Mouse (Mus musculus): ENCODE measurements around the gene Samm50. TPM values are rescaled to one million over a fixed set of nuclear protein-coding genes. Genes with fewer than 3 reads are reported as not detected.
"Not testable (repeated sequence)": the region's sequence is repeated elsewhere in the genome, so short reads cannot be mapped to it uniquely, and the experiment has no call there.

Samm50 gene
- 110 and 112 TPM in 2 replicates for polyA plus RNA-seq (2016; fragmentation: Nextera tagmentation; extraction: Ambion mirVana)

DNA sequence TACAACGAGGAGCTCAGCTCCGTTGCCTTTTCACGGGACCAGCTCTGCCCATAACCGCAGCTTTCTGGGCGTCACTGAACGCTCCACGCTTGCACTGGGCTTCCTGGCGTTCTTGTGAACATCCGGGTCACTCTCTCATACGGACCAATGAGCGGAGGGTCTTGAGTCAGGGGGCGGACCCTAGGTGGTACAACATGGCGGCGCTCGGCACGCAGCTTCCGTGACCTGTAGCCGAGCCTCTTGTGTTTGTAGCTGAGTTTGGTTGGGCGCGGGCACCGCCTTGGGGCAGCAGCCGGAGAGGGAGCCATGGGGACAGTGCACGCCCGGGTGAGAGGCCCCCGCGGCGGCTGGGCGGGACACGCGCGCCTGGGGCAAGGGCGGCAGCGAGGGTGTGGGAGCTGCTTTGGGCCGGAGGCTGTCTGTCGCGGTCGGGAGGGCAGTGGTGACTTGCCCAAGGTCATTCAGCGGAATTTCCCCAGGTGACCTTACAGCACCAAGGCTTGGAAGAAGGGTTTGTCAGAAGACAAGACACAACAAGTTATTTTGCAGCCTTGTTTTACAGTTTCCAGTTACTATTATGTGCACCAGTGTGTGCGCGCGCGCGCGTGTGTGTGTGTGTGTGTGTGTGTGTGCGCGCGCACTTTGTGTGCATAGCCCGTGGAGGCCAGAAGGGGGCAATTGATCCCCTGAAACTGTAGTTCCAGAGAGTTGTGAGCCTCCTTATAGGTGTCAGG is at the start of gene Samm50:
Gene Samm50 (plus strand): TSS at position 184 of the 734 bp plus-strand sequence.
- Histone ChIP-seq H3K4me3 (peak within 1 kb of the TSS; percentile 84), H3K27me3 (replicated peaks) (no peaks in the 10 kb centered on the region), H3K4me2 (peak within 1 kb of the TSS; percentile 82), H3K4me1 (peaks cover 39% of the 10 kb centered on the region), H3K9me3 (replicated peaks) (no peaks in the 10 kb centered on the region), H3K9ac (peak within 1 kb of the TSS; percentile 83), H3K36me3 (peaks cover 29% of the 10 kb centered on the region), H3K27ac (peak within 1 kb of the TSS; percentile 95)
- WGBS (ENCODE audit: insufficient replicate concordance), result 4% methylated on average over 48 of the region's 48 CpGs
- ATAC-seq, result peak; percentile 97

DNA sequence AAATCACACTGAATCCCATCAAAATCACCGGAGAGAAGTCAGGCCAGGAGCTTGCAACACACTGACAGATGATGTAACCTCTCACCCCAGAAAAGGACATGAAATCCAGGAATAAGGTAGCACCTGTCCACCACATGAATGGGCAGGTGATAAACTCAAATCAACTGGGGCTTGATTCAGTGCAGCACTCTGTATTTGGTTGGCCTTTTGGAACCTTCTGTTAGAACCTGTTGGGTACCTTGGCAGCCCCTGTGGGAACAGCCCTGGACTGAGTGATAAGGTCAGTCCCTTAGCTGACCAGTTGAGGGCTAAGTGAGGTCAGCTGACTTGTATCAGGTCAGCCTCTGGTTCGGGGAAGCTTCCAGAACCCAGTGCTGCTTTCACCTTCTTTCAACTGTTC is 35.9 kb upstream of the Samm50 start:
- Histone ChIP-seq H3K27me3 (replicated peaks) (no peaks in the 10 kb centered on the region), H3K27ac (no peak overlapping the region), H3K4me1 (no peaks in the 10 kb centered on the region), H3K36me3 (no peaks in the 10 kb centered on the region), H3K4me3 (no peak overlapping the region), H3K9me3 (replicated peaks) (no peaks in the 10 kb centered on the region), H3K9ac (no peak overlapping the region), H3K4me2 (no peak overlapping the region)
- WGBS (ENCODE audit: insufficient replicate concordance), result 57% methylated on average over 2 of the region's 2 CpGs
- ATAC-seq, result no peak

DNA sequence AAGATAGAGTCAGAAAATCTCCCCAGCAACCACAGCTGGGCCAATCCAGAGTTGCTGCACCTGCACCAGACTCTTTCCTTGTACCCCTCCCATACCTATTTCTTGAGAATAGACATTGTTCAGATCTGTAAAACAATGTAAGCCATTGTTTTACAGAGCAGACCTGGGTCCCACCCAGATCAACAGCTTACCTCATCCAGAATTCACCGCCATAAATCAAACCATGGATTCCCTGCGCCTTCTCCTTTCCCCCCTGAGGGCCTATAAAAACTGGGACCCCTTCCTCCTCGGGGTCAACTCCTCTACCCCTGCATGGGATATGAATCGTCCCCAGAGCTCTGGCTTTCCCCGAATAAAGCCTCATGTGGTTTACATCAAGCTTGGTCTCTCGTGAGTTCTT is 34.5 kb upstream of the Samm50 start:
- H3K27ac ChIP-seq; H3K27me3 ChIP-seq (replicated peaks); H3K36me3 ChIP-seq; H3K4me1 ChIP-seq; H3K9me3 ChIP-seq (replicated peaks); H3K9ac ChIP-seq; H3K4me3 ChIP-seq; ATAC-seq; H3K4me2 ChIP-seq: not testable (repeated sequence)
- 72% methylated on average over 6 of the region's 6 CpGs for WGBS (ENCODE audit: insufficient replicate concordance)

DNA sequence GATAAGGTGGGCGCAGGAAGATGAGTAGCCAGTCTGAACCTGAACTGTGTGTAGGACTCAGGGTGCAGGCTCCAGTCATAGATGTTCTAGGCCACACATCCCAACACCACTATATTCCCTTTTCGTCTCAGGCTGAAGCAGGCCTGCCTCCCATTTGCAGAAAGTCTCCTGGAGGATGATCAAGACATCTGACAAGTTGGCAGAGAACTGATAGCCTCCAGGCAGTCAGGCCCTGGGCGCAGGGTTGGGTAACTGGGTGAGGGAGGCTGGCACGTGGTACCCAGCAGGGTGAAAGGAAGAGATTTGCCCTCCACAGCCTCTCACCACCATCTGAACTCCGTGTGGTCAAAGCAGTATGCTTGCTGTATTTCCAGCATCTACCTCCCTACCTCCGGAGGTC is 30.2 kb upstream of the Samm50 start:
- H3K4me3 ChIP-seq, result no peak overlapping the region
- no peak overlapping the region for H3K27ac ChIP-seq
- H3K4me1 ChIP-seq, result no peaks in the 10 kb centered on the region
- H3K27me3 ChIP-seq (replicated peaks), result peaks cover 2% of the 10 kb centered on the region; the same call in 1 of the 2 replicates
- no peak overlapping the region for H3K9ac ChIP-seq
- H3K9me3 ChIP-seq (replicated peaks), result no peaks in the 10 kb centered on the region
- no peak for ATAC-seq
- no peak overlapping the region for H3K4me2 ChIP-seq
- 60% methylated on average over 6 of the region's 6 CpGs for WGBS (ENCODE audit: insufficient replicate concordance)
- no peaks in the 10 kb centered on the region for H3K36me3 ChIP-seq

DNA sequence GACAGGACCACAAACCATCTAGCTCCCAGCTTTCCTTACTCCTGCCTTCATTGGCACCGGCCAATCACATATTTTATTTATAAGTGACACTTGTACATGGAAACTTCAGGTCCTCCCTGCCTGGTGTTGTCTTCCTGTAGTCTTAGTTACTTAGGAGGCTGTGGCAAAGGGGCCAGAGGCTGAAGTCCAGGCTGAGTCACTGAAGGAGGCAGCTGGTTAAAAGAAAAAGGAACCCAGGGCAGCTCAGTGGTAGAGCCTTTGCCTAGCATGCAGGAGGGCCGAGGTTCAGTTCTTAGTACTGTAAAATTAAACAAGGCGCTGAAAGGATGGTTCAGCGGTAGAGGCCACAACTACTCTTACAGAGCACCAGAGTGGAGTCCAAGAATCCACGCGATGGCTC is 25.2 kb upstream of the Samm50 start:
- no peak for ATAC-seq
- H3K4me3 ChIP-seq, result no peak overlapping the region
- H3K4me2 ChIP-seq, result no peak overlapping the region; the same call in 1 of the 2 replicates
- 62% methylated on average over 6 of the region's 6 CpGs for WGBS (ENCODE audit: insufficient replicate concordance)
- peaks cover 7% of the 10 kb centered on the region for H3K4me1 ChIP-seq
- no peak overlapping the region for H3K27ac ChIP-seq
- no peaks in the 10 kb centered on the region for H3K9me3 ChIP-seq (replicated peaks)
- no peak overlapping the region for H3K9ac ChIP-seq
- peaks cover 35% of the 10 kb centered on the region for H3K27me3 ChIP-seq (replicated peaks)
- H3K36me3 ChIP-seq, result no peaks in the 10 kb centered on the region

DNA sequence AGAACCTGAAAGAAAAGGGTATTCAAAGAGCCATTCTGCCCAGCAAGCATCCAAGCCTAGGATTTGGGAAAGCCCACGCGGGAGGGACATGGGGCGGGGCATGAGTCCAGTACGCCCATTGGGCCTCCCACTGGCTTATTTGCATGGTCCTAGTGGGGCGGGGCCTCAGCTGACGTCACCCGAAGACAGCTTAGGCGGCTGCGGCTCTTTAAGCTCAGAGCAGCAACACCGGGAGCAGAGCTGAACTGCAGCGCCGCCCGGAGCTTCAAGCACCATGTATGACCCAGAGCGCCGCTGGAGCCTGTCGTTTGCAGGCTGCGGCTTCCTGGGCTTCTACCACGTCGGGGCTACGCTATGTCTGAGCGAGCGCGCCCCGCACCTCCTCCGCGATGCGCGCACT is 24.4 kb upstream of the Samm50 start, which contains the start of gene Pnpla3:
Gene Pnpla3 (plus strand): TSS at position 238 of the 400 bp plus-strand sequence.
- Histone ChIP-seq H3K9me3 (replicated peaks) (no peaks in the 10 kb centered on the region), H3K4me1 (peaks cover 7% of the 10 kb centered on the region), H3K27ac (peak within 1 kb of the TSS; percentile 59), H3K4me2 (peak within 1 kb of the TSS; percentile 85), H3K36me3 (no peaks in the 10 kb centered on the region), H3K27me3 (replicated peaks) (peaks cover 35% of the 10 kb centered on the region), H3K4me3 (peak within 1 kb of the TSS; percentile 57), H3K9ac (peak within 1 kb of the TSS; percentile 58)
- peak; percentile 90 for ATAC-seq
- WGBS (ENCODE audit: insufficient replicate concordance), result under 1% methylated on average over 28 of the region's 28 CpGs

DNA sequence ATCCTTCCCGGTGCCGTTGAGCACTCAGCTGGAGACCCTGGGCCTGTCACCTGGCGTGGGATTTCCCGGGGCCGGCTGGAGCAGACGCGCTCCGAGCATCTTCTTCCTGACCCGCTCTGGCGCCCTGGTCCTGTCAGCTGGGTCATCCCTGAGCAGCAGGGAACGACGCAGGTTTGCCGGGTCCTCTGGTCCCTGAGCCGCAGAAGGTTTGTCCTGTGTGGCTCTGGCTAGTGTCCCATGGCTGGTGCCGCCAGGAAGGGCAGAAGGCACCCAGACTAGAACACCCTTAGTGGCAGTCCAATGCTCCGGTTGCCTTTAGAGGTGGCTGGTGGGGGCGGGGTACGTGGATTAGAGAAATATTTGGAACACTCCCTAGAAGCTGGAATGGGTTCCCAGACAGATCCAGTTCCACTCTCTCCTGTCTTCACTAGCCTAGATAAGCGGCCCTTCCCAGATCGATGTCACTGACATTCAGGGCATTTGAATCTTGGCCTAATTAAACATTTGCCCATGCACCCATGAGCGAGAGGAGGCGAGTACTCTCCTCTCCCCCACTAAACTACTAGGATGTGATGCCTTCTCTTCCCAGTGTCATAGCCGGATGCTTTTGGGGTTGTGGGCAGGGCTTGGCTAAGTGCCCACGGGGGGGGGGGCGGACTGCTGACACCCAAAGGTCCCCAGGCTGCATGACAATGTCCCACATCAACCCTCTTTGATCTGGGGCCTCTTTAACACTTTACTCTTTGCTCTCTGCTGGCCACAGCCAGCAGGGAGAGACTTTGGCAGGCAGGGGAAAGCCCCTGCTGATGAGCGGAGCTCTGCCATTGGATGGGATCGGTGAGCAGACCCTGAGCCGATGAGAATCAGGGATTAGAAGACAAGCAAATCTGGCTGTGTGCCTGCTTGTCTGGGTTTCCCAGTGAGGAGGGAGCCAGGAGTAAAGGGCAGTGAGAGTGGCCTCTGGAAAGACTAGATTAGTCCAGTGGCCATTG is 23.6 kb upstream of the Samm50 start:
- peak overlapping the region; percentile 58 for H3K9ac ChIP-seq
- peak overlapping the region; percentile 57 for H3K4me3 ChIP-seq
- H3K27ac ChIP-seq, result peak overlapping the region; percentile 59
- 4% methylated on average over 28 of the region's 28 CpGs for WGBS (ENCODE audit: insufficient replicate concordance)
- ATAC-seq, result peak; percentile 73
- H3K27me3 ChIP-seq (replicated peaks), result peaks cover 35% of the 10 kb centered on the region
- H3K9me3 ChIP-seq (replicated peaks), result no peaks in the 10 kb centered on the region
- peak overlapping the region; percentile 85 for H3K4me2 ChIP-seq
- no peaks in the 10 kb centered on the region for H3K36me3 ChIP-seq
- H3K4me1 ChIP-seq, result peaks cover 7% of the 10 kb centered on the region

DNA sequence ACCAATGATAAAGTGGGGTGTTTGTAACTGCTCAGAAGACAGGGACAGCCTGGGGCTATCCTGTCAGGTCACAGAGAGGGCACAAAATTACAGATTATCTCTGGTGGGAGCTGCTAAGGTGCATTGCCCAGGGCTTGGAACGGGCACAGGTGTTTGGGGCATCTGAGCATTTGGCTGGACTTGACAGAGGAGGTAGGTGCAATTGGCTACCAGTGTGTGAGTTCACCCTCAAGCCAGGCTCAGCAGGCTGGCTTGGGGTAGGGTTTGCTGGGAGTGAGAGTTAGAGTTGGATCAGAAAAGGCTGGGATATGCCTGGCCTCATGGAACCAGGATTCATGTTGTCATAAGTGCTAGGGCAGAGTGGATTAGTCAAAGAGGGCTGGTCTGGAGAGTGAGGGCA is 22.5 kb upstream of the Samm50 start:
- H3K27ac ChIP-seq, result no peak overlapping the region
- peaks cover 7% of the 10 kb centered on the region for H3K4me1 ChIP-seq
- no peak overlapping the region for H3K4me3 ChIP-seq
- ATAC-seq, result no peak
- no peak overlapping the region for H3K9ac ChIP-seq
- H3K4me2 ChIP-seq, result no peak overlapping the region
- H3K9me3 ChIP-seq (replicated peaks), result no peaks in the 10 kb centered on the region
- no peaks in the 10 kb centered on the region for H3K36me3 ChIP-seq
- peaks cover 42% of the 10 kb centered on the region for H3K27me3 ChIP-seq (replicated peaks)
- WGBS (ENCODE audit: insufficient replicate concordance), result 40% methylated on average over 1 of the region's 1 CpGs

DNA sequence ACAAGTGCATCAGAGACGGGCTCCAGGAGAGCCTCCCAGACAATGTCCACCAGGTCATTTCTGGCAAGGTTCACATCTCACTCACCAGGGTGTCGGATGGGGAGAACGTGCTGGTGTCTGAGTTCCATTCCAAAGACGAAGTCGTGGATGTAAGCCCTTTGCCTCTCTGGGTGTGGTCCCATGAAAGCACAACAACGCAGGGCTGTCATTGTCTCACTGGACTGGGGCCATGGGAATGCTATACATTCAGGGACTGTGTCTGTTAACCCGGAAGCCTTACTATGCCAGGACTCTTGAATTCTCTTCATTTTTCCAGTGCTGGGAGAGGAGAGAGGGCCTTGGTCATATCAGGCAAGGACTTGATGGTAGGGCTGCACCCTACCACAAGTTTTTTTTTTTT is 20.9 kb upstream of the Samm50 start:
- Histone ChIP-seq H3K27ac (no peak overlapping the region), H3K4me2 (no peak overlapping the region), H3K9ac (no peak overlapping the region), H3K36me3 (no peaks in the 10 kb centered on the region), H3K4me1 (peaks cover 7% of the 10 kb centered on the region), H3K27me3 (replicated peaks) (peaks cover 45% of the 10 kb centered on the region), H3K9me3 (replicated peaks) (no peaks in the 10 kb centered on the region), H3K4me3 (no peak overlapping the region)
- WGBS (ENCODE audit: insufficient replicate concordance), result 75% methylated on average over 7 of the region's 7 CpGs
- ATAC-seq, result no peak

DNA sequence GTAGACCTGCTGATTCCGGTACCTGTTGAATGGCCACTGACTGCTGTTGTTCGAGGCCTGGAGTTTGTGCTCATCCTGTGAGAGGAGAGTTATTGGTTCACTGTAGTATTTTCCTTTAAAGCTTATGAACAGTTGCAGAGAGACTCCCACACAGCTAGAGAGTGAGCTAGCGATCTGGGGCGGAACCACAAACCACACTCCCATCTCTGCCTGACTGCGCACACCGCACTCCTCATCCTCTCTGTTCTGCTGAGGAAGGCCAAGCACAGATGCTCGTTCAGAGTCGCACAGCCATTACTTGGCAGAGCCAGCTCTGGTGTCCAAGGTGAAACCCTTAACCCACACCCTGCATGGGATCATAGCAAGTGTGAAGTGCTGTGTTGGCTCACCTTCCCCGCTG is 13.3 kb upstream of the Samm50 start:
- Histone ChIP-seq H3K4me2 (no peak overlapping the region), H3K9ac (no peak overlapping the region), H3K36me3 (no peaks in the 10 kb centered on the region), H3K4me1 (peaks cover 8% of the 10 kb centered on the region), H3K27ac (no peak overlapping the region), H3K4me3 (no peak overlapping the region), H3K9me3 (replicated peaks) (no peaks in the 10 kb centered on the region), H3K27me3 (replicated peaks) (peaks cover 48% of the 10 kb centered on the region)
- WGBS (ENCODE audit: insufficient replicate concordance), result 75% methylated on average over 9 of the region's 9 CpGs
- no peak for ATAC-seq

DNA sequence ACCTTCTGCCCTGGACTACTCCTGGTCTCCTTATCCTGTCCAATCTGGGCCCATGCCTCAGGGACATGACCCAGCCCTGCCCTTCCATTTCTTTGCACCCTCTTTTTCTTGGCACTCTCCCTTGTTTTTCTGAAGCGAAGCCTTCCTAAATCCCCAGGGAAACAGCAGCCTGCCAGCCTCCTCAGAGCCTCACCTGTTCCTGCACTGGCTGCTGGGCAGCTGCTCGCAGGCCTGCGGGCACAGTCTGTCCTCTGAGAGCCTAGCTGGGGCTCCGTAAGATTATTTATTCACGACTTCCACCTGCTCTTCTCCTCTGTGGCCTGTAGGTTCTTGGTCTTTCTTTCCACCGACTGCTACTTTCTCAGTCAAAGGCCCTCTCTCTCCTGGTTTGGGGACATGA is 10.0 kb upstream of the Samm50 start:
- ATAC-seq, result no peak
- H3K4me1 ChIP-seq, result peaks cover 22% of the 10 kb centered on the region

DNA sequence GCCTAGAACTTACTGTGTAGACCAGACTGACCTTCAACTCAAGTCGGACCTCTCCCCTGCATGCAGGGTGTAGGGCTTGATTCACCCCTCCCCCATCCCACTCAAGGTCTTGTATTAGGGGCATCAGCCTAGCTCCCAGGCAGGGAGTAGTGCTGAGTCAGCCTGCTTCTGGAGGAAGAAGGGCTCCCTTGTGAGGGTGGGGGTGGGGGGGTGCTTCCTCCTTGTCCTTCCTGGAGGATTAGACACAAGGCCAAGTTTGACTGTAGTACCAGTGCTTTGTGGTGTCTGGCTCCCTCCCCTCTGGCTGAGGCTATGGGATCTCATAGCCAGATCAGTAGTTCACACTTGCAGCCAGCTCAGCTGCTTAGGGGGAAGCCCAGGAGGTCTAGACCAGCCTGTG is 8.1 kb upstream of the Samm50 start:
- Histone ChIP-seq H3K9me3 (replicated peaks) (no peaks in the 10 kb centered on the region), H3K36me3 (no peaks in the 10 kb centered on the region), H3K4me3 (no peak overlapping the region), H3K27ac (0 out of 2 replicates have a peak overlapping the region, but pooled peaks have one; percentile 39), H3K9ac (no peak overlapping the region), H3K4me2 (no peak overlapping the region), H3K27me3 (replicated peaks) (peaks cover 43% of the 10 kb centered on the region), H3K4me1 (peaks cover 22% of the 10 kb centered on the region)
- WGBS (ENCODE audit: insufficient replicate concordance), result 11% methylated on average over 1 of the region's 1 CpGs
- peak; percentile 58 for ATAC-seq

More for the DNA sequence above, 10.0 kb upstream of the Samm50 start:
- Histone ChIP-seq H3K36me3 (no peaks in the 10 kb centered on the region), H3K9ac (no peak overlapping the region), H3K27me3 (replicated peaks) (peaks cover 43% of the 10 kb centered on the region), H3K27ac (no peak overlapping the region), H3K4me2 (no peak overlapping the region), H3K4me3 (no peak overlapping the region), H3K9me3 (replicated peaks) (no peaks in the 10 kb centered on the region)
- WGBS (ENCODE audit: insufficient replicate concordance), result 55% methylated on average over 6 of the region's 6 CpGs

Measured in liver, embryonic 12.5 days (tissue).